Mouse (Mus musculus): ENCODE results near the gene R3hdm4.

DNA sequence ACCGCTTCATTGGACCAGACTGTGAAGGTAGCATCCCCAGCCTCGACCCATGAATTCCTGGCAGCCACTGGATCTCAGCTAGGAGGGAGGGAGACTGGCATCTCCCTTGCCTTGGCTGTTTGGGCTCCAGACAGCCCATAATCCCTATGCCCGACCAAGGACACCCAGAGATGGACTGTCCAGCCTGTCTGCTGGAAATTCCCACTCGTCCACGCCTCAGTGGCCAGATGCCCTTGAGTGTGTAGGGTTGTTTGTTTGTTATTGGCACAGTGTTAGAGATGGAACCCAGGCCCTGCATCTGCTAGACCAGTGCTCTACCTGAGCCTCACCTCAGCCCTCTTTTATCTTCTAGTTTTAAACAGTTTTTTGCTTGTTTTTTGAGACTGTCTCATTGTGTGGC is 44.3 kb upstream of the R3hdm4 start:
- TF ChIP-seq EP300 (IDR thresholded peaks at IDR 0.05; ENCODE audit: low read length) (no peak), CTCF (conservative IDR thresholded peaks at IDR 0.05 in 1 of 2, IDR thresholded peaks at IDR 0.05 in 1 of 2; ENCODE audit: low read depth in 2 of 2, low read length in 2 of 2) (no peak), JUN (IDR thresholded peaks at IDR 0.05; ENCODE audit: insufficient read depth, low read depth, low read length) (no peak), BHLHE40 (IDR thresholded peaks at IDR 0.05; ENCODE audit: low read depth, low read length) (no peak), POLR2A (IDR thresholded peaks at IDR 0.05; ENCODE audit: low read depth, low read length) (no peak), MYC (IDR thresholded peaks at IDR 0.05; ENCODE audit: low read depth, low read length) (no peak), ZKSCAN1 (IDR thresholded peaks at IDR 0.05; ENCODE audit: borderline replicate concordance, low read depth, low read length) (no peak), USF2 (conservative IDR thresholded peaks at IDR 0.05; ENCODE audit: low read depth, low read length) (no peak), E2F4 (IDR thresholded peaks at IDR 0.05; ENCODE audit: insufficient replicate concordance, low read depth, low read length) (no peak)

All from CH12.LX (cell line).